Mouse (Mus musculus): ENCODE results near the gene Cldn4. TPM values are rescaled to one million over a fixed set of nuclear protein-coding genes. Genes with fewer than 3 reads are reported as not detected.

Cldn4 gene
- total and polyA plus RNA-seq, 3 experiments = 0.17 to 0.51 TPM; not detected in 1

DNA sequence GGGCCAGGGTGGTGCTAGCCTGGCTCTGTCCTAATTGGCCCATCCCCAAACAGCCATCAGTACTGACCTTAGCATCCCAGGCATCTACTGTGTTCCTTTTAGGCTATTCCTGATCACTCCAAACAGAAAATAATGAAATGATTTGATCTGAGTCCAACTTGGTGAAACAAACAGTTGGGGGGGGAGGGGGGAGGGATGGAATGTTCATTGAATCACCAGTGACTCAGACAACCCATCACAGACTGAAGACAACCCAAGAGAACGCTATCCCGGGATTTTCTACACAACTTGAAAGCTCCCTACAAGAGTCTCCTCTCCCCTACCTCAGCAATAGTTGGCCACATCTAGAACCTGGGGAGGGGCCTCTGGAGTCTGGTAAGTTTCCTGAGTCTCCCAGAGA, 34.8 kb downstream of the Cldn4 start:
- dilution Hi-C loops (cut with MboI; ENCODE audit: extremely low pct_ligation_motif_present, extremely low pct_unique_long_range_greater_than_20kb, low sequenced_read_pairs) = no loop called here
- no peak overlapping the region for H3K9ac ChIP-seq (ENCODE audit: insufficient read depth, low read depth)

DNA sequence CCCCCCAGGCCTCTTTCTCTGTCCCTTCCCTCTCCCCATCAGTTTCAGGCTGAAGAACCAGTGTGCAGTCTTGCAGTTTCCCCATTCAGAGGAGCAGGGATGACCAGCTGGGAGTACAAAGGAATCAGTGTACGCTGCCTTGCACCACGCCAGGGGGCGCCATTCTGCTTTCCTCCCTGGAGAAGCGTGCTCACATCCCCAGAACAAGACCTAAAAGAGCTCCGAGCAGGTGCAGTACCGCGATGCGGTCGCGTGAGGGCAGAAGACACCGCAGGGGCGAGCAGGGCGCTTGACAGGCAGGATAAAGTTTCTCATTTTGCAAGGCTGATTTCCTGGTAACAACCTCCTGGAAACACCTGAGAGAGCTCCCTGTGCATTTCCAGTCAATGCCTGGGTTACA, 39.6 kb downstream of the Cldn4 start:
- peaks cover 0 to 2% of the 10 kb centered on the region in 2 experiments; a peak in 1 of 4 replicates for H3K4me1 ChIP-seq (ENCODE audit: control insufficient read depth in 1 of 2, insufficient read depth in 2 of 2)
- TF ChIP-seq HCFC1 (IDR thresholded peaks at IDR 0.05; ENCODE audit: low read depth, low read length) = no peak
- TF ChIP-seq TCF12 (IDR thresholded peaks at IDR 0.05; ENCODE audit: low read depth, low read length) = no peak
- no peak for TF ChIP-seq CHD1 (IDR thresholded peaks at IDR 0.05; ENCODE audit: low read depth, low read length)
- TF ChIP-seq BHLHE40 (IDR thresholded peaks at IDR 0.05; ENCODE audit: low read depth, low read length) = peak; percentile 54; the same call in 1 of the 2 replicates
- TF ChIP-seq NELFE (IDR thresholded peaks at IDR 0.05; ENCODE audit: low read depth, low read length) = peak; percentile 37; the same call in 1 of the 2 replicates
- TF ChIP-seq POLR2A (IDR thresholded peaks at IDR 0.05; ENCODE audit: low read depth, low read length) = no peak
- no peak for TF ChIP-seq KAT2A (IDR thresholded peaks at IDR 0.05; ENCODE audit: insufficient replicate concordance, low read length)
- TF ChIP-seq MEF2A (IDR thresholded peaks at IDR 0.05; ENCODE audit: borderline replicate concordance, low read depth, low read length) = no peak
- TF ChIP-seq IRF4 (IDR thresholded peaks at IDR 0.05; ENCODE audit: low read depth, low read length) = peak; percentile 5; the same call in 1 of the 2 replicates
- no peak for TF ChIP-seq SIN3A (IDR thresholded peaks at IDR 0.05; ENCODE audit: low read length)
- peak; percentile 64 for TF ChIP-seq ZC3H11A (IDR thresholded peaks at IDR 0.05; ENCODE audit: low read depth, low read length)
- no peak for TF ChIP-seq ZNF384 (IDR thresholded peaks at IDR 0.05; ENCODE audit: low read depth, low read length)
- no peak for TF ChIP-seq JUN (IDR thresholded peaks at IDR 0.05; ENCODE audit: insufficient read depth, low read depth, low read length)
- no peak for TF ChIP-seq USF2 (conservative IDR thresholded peaks at IDR 0.05; ENCODE audit: low read depth, low read length)
- no peak for TF ChIP-seq MAZ (IDR thresholded peaks at IDR 0.05; ENCODE audit: low read depth, low read length)
- TF ChIP-seq PAX5 (IDR thresholded peaks at IDR 0.05; ENCODE audit: low read length) = no peak
- TF ChIP-seq MXI1 (IDR thresholded peaks at IDR 0.05; ENCODE audit: low read depth, low read length) = no peak
- no peak for TF ChIP-seq ZMIZ1 (IDR thresholded peaks at IDR 0.05; ENCODE audit: low read depth, low read length)
- no peak for TF ChIP-seq CHD2 (IDR thresholded peaks at IDR 0.05; ENCODE audit: low read length)
- no peak for TF ChIP-seq TBP (conservative IDR thresholded peaks at IDR 0.05; ENCODE audit: low read depth, low read length)
- peak; percentile 78 for TF ChIP-seq MYC (IDR thresholded peaks at IDR 0.05; ENCODE audit: low read depth, low read length)
- TF ChIP-seq MAFK (IDR thresholded peaks at IDR 0.05; ENCODE audit: insufficient replicate concordance, low read length) = no peak
- no peak for TF ChIP-seq ETS1 (conservative IDR thresholded peaks at IDR 0.05; ENCODE audit: low read depth, low read length)
- TF ChIP-seq POLR2AphosphoS2 (IDR thresholded peaks at IDR 0.05; ENCODE audit: low read depth, low read length) = no peak
- TF ChIP-seq JUND (conservative IDR thresholded peaks at IDR 0.05; ENCODE audit: low read depth, low read length) = no peak
- TF ChIP-seq E2F4 (IDR thresholded peaks at IDR 0.05; ENCODE audit: insufficient replicate concordance, low read depth, low read length) = no peak
- peak; percentile 96 for TF ChIP-seq SMC3 (IDR thresholded peaks at IDR 0.05; ENCODE audit: low read depth, low read length)

More for the DNA sequence above, 34.8 kb downstream of the Cldn4 start:
- H3K36me3 ChIP-seq (replicated peaks in 1 of 2; ENCODE audit: control insufficient read depth in 1 of 2, insufficient read depth in 1 of 2, low read length in 1 of 2) = no peaks in the 10 kb centered on the region
- in situ Hi-C loops (cut with MboI; ENCODE audit: low pct_ligation_motif_present, low pct_unique_long_range_greater_than_20kb, low sequenced_read_pairs) = loop anchor here (25.0 kb wide), 2 partner anchors 175 to 200 kb away; partner anchors contain the start of gene Eln
- TF ChIP-seq PAX5 (IDR thresholded peaks at IDR 0.05; ENCODE audit: low read length) (no peak), JUND (conservative IDR thresholded peaks at IDR 0.05; ENCODE audit: low read depth, low read length) (no peak), ELF1 (IDR thresholded peaks at IDR 0.05; ENCODE audit: low read depth, low read length) (no peak), MAX (IDR thresholded peaks at IDR 0.05; ENCODE audit: low read length) (no peak), MYC (IDR thresholded peaks at IDR 0.05; ENCODE audit: low read depth, low read length) (no peak), ZNF384 (IDR thresholded peaks at IDR 0.05; ENCODE audit: low read depth, low read length) (no peak), ZKSCAN1 (IDR thresholded peaks at IDR 0.05; ENCODE audit: borderline replicate concordance, low read depth, low read length) (no peak), NRF1 (IDR thresholded peaks at IDR 0.05; ENCODE audit: low read depth, low read length) (no peak), MAFK (IDR thresholded peaks at IDR 0.05; ENCODE audit: insufficient replicate concordance, low read length) (no peak), E2F4 (IDR thresholded peaks at IDR 0.05; ENCODE audit: insufficient replicate concordance, low read depth, low read length) (no peak), POLR2A (IDR thresholded peaks at IDR 0.05; ENCODE audit: low read depth, low read length) (no peak), USF2 (conservative IDR thresholded peaks at IDR 0.05; ENCODE audit: low read depth, low read length) (no peak), EP300 (IDR thresholded peaks at IDR 0.05; ENCODE audit: low read length) (no peak), ETS1 (conservative IDR thresholded peaks at IDR 0.05; ENCODE audit: low read depth, low read length) (no peak), BHLHE40 (IDR thresholded peaks at IDR 0.05; ENCODE audit: low read depth, low read length) (no peak), ZMIZ1 (IDR thresholded peaks at IDR 0.05; ENCODE audit: low read depth, low read length) (no peak), USF1 (IDR thresholded peaks at IDR 0.05; ENCODE audit: low read depth, low read length) (no peak), SIN3A (IDR thresholded peaks at IDR 0.05; ENCODE audit: low read length) (no peak)
- H3K27me3 ChIP-seq (replicated peaks) = peaks cover 77% of the 10 kb centered on the region
- no peaks in the 10 kb centered on the region for H3K4me1 ChIP-seq (ENCODE audit: control insufficient read depth in 1 of 2, insufficient read depth in 2 of 2)
- H3K79me2 ChIP-seq (replicated peaks; ENCODE audit: control insufficient read depth, extremely low read depth, insufficient read depth, poor library complexity, severe bottlenecking) = no peaks in the 10 kb centered on the region
- no peak overlapping the region for H3K27ac ChIP-seq (ENCODE audit: insufficient read depth, low read depth)
- no peak for DNase-seq (ENCODE audit: extremely low read depth)
- peaks cover 4% of the 10 kb centered on the region for H3K9me3 ChIP-seq (replicated peaks; ENCODE audit: low read length)
- H3K4me3 ChIP-seq (replicated peaks in 1 of 3; ENCODE audit: low read depth in 2 of 3, low read length in 2 of 3, poor library complexity in 1 of 3) = no peak overlapping the region
- no peak overlapping the region for H3K4me2 ChIP-seq (ENCODE audit: insufficient read depth, low read depth, poor library complexity, severe bottlenecking)

More for the DNA sequence above, 39.6 kb downstream of the Cldn4 start:
- in situ Hi-C loops (cut with MboI; ENCODE audit: low pct_ligation_motif_present, low pct_unique_long_range_greater_than_20kb, low sequenced_read_pairs) (loop anchor here (25.0 kb wide), 2 partner anchors 170 to 205 kb away; partner anchors contain the start of gene Eln), dilution Hi-C loops (cut with MboI; ENCODE audit: extremely low pct_ligation_motif_present, extremely low pct_unique_long_range_greater_than_20kb, low sequenced_read_pairs) (no loop called here)
- Histone ChIP-seq H3K27ac (ENCODE audit: insufficient read depth, low read depth) (no peak overlapping the region), H3K79me2 (replicated peaks; ENCODE audit: control insufficient read depth, extremely low read depth, insufficient read depth, poor library complexity, severe bottlenecking) (no peaks in the 10 kb centered on the region), H3K9ac (ENCODE audit: insufficient read depth, low read depth) (no peak overlapping the region), H3K27me3 (replicated peaks) (peaks cover 56% of the 10 kb centered on the region), H3K4me3 (replicated peaks in 1 of 3; ENCODE audit: low read depth in 2 of 3, low read length in 2 of 3, poor library complexity in 1 of 3) (no peak overlapping the region), H3K36me3 (replicated peaks in 1 of 2; ENCODE audit: control insufficient read depth in 1 of 2, insufficient read depth in 1 of 2, low read length in 1 of 2) (no peaks in the 10 kb centered on the region), H3K9me3 (replicated peaks; ENCODE audit: low read length) (peaks cover 5% of the 10 kb centered on the region), H3K4me2 (ENCODE audit: insufficient read depth, low read depth, poor library complexity, severe bottlenecking) (no peak overlapping the region; the same call in 1 of the 2 replicates)
- peak; percentile 87 for DNase-seq (ENCODE audit: extremely low read depth)
